7 mouse cellular contexts compared by ENCODE assay signal in the genomic region with DNA sequence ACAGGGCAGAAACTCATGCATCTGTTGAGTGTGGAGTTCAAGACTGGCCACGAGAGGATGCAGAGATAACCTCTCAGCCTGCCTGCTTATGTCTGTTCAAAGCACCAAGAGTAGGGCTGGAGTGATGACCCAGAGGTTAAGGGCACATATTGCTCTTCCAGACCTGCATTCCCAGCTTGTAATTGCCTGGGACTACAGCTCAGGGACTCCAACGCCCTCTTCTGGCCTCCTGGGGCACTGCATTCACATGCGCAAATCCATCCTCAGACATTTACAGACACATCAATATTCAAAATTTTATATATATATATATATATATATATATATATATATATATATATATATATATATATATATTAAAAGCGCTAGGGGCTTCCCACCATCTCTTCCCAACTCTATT.
DNase-seq lines count a peak whose midpoint lies in the region; ATAC-seq lines count a peak whose summit lies in the region.

No protein-coding gene starts in this region.

- no peaks in the 10 kb centered on the region for H3K36me3 ChIP-seq in kidney, embryonic 16.5 days (ENCODE audit: insufficient read depth, low read length)
- H3K36me3 ChIP-seq in forebrain, embryonic 12.5 days (replicated peaks): no peaks in the 10 kb centered on the region
- no peaks in the 10 kb centered on the region for H3K36me3 ChIP-seq in midbrain, embryonic 14.5 days (ENCODE audit: control insufficient read depth, insufficient read depth, low read length)

- DNase-seq in kidney, adult 11 months: no peak
- peak; percentile 49 for DNase-seq in R1 (ENCODE audit: low read depth, low spot score)
- no peak for DNase-seq in midbrain, embryonic 14.5 days
- no peak for DNase-seq in urinary bladder, adult 2 months (ENCODE audit: low spot score)
- DNase-seq in urinary bladder, postnatal 10 days (ENCODE audit: low spot score): no peak

- H3K4me2 ChIP-seq in kidney, embryonic 16.5 days (replicated peaks; ENCODE audit: low read depth, low read length): no peak overlapping the region
- H3K4me2 ChIP-seq in forebrain, embryonic 12.5 days: peak overlapping the region; percentile 36
- H3K4me2 ChIP-seq in midbrain, embryonic 14.5 days (ENCODE audit: low read length): no peak overlapping the region

- H3K27me3 ChIP-seq in kidney, embryonic 16.5 days (ENCODE audit: insufficient read depth, low read length): peaks cover 12% of the 10 kb centered on the region; the same call in 1 of the 2 replicates
- H3K27me3 ChIP-seq in forebrain, embryonic 12.5 days: peaks cover 42% of the 10 kb centered on the region
- H3K27me3 ChIP-seq in midbrain, embryonic 14.5 days (ENCODE audit: control insufficient read depth, insufficient read depth, low read length): no peaks in the 10 kb centered on the region

- no peak overlapping the region for H3K9ac ChIP-seq in kidney, embryonic 16.5 days (replicated peaks; ENCODE audit: low read length)
- no peak overlapping the region for H3K9ac ChIP-seq in forebrain, embryonic 12.5 days
- H3K9ac ChIP-seq in midbrain, embryonic 14.5 days (replicated peaks; ENCODE audit: low read length): no peak overlapping the region

- WGBS in kidney, embryonic 16.5 days: 52% methylated on average over 4 of the region's 4 CpGs
- WGBS in forebrain, embryonic 12.5 days: 55% methylated on average over 3 of the region's 4 CpGs
- WGBS in midbrain, embryonic 14.5 days: 60% methylated on average over 4 of the region's 4 CpGs

- peak overlapping the region; percentile 49; the same call in 1 of the 2 replicates for H3K27ac ChIP-seq in kidney, embryonic 16.5 days (ENCODE audit: low read length)
- peak overlapping the region; percentile 84 for H3K27ac ChIP-seq in forebrain, embryonic 12.5 days
- peak overlapping the region; percentile 79 for H3K27ac ChIP-seq in midbrain, embryonic 14.5 days (replicated peaks; ENCODE audit: low read depth, low read length)

- no peak overlapping the region for H3K4me3 ChIP-seq in kidney, embryonic 16.5 days (ENCODE audit: low read length)
- no peak overlapping the region for H3K4me3 ChIP-seq in forebrain, embryonic 12.5 days (replicated peaks)
- no peak overlapping the region for H3K4me3 ChIP-seq in midbrain, embryonic 14.5 days (replicated peaks; ENCODE audit: low read depth, low read length)

- no peak for ATAC-seq in kidney, embryonic 16.5 days (ENCODE audit: low FRiP score, low TSS enrichment)
- ATAC-seq in forebrain, embryonic 12.5 days (ENCODE audit: low FRiP score): no peak
- no peak for ATAC-seq in midbrain, embryonic 14.5 days (ENCODE audit: low FRiP score, low TSS enrichment)

- no peaks in the 10 kb centered on the region for H3K9me3 ChIP-seq in kidney, embryonic 16.5 days (ENCODE audit: low read length)
- H3K9me3 ChIP-seq in forebrain, embryonic 12.5 days: no peaks in the 10 kb centered on the region
- H3K9me3 ChIP-seq in midbrain, embryonic 14.5 days (ENCODE audit: control insufficient read depth, low read length): no peaks in the 10 kb centered on the region

- peaks cover 68% of the 10 kb centered on the region for H3K4me1 ChIP-seq in kidney, embryonic 16.5 days (ENCODE audit: insufficient read depth, low read length)
- H3K4me1 ChIP-seq in forebrain, embryonic 12.5 days: peaks cover 96% of the 10 kb centered on the region
- H3K4me1 ChIP-seq in midbrain, embryonic 14.5 days (ENCODE audit: control insufficient read depth, insufficient read depth, low read length): peaks cover 90% of the 10 kb centered on the region
